Mouse (Mus musculus): ENCODE measurements around the gene Dmrtb1. TPM values are rescaled to one million over a fixed set of nuclear protein-coding genes. Genes with fewer than 3 reads are reported as not detected.

Gene Dmrtb1
- total RNA-seq, 4 experiments from 2014 or later: not detected

DNA sequence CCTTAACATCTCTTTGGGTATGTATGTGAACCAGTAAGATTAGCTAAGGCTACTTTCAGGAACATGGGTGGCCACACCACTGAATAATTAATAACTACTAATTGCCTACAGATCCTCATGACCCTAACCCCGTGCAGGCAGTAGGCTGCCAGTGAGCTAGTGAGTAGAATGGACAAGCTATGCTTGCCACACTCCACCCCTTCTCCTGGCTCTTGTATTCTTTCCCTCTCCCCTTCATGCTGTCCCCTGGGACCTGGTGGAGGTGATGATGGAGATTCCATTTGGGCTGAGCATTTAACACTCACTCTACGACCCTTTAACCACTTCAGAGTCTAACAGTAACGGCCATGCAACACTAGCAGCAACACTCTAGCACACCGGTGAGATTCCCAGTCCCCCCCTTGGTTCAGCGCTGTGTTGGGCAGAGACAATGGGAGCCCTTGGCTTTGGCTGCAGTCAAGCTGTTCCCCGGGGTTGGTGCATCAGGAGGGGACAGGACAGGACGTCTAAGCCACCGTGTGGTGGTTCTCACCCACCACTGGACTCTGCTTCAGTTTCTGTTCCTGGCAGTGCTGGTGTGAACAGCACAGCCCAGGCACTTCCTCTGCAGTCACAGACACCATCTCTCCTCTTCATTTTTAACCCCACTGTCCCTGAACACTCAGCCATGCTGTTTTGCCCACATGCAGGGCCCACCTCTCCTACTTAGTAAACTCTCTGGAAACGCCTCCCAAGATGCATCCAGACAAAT, 2.8 kb downstream of the Dmrtb1 start:
- DNase-seq (ENCODE audit: low spot score in 2 of 2): no peak

DNA sequence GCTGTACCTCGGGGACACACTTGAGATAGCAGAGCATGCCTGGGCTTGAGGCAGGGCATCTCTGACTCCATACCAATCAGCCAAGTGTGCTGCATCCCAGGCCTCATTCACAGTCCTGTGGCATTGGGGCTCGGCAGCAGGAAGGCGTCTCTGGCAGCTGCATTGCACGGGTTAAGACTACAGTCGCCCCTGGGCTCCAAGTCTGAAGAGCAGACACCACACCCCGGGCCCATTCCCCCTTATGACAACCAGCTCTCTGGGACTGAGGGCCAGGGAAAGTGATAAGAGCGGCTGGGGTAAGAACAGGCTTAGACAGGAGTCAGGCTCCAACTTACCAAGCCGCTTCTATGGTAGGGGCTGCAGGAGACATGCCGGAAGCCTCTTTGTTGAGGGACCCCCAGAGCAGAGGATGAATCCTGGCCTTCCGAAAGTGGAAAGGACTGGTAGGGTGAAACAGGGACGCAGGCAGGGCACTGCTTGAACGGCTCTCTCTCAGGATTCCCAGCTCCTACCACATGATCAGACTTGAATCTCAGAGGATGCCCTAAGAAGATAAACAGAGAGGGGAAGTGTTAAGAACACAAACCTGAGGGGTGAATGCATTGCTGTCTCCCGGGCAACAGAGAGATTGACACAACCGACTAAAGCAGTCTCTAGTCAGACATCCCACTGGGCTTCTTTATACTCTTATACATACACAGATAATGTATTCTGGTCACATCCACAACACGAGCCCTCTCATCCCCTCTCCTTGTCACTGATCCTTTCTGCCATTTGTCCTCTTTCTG, 3.5 kb downstream of the Dmrtb1 start:
- DNase-seq (ENCODE audit: low spot score in 2 of 2): no peak

DNA sequence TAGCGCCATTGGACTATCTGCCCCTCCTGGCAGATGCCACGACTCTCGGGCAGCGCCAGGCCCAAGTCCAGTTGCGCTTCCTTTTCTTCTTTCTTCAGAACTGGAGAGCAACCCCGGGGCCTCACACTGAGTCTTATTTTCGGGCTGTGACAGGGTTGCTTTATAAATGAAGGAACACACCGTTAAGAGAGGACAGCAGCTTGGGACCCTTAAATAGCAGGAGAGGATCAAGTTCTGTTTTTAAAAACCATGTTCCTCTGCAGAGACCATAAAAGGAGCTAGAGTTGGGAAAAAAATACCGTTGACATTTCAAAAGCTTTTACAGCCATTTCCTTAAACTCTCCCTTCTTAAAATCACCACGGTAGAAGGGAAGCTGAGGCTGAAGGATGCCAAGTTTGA, 8.4 kb downstream of the Dmrtb1 start:
- DNase-seq (ENCODE audit: low spot score in 2 of 2): no peak

DNA sequence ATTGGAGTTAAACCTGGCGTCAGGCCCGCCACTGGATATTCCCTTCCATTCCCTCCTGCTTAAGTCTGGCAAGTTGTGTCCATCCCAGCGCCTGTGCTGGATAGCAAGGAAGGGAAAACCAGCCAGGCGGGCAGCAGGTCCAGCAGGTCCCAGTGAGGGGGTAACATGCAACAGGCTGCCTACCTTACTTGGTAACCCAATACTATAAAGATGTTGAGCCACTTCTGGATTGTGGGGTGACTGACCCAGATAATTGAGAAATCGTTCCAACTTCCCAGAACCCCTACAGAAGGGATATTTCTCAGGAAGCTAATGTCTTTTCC, 9.7 kb downstream of the Dmrtb1 start:
- DNase-seq (ENCODE audit: low spot score in 2 of 2): no peak

DNA sequence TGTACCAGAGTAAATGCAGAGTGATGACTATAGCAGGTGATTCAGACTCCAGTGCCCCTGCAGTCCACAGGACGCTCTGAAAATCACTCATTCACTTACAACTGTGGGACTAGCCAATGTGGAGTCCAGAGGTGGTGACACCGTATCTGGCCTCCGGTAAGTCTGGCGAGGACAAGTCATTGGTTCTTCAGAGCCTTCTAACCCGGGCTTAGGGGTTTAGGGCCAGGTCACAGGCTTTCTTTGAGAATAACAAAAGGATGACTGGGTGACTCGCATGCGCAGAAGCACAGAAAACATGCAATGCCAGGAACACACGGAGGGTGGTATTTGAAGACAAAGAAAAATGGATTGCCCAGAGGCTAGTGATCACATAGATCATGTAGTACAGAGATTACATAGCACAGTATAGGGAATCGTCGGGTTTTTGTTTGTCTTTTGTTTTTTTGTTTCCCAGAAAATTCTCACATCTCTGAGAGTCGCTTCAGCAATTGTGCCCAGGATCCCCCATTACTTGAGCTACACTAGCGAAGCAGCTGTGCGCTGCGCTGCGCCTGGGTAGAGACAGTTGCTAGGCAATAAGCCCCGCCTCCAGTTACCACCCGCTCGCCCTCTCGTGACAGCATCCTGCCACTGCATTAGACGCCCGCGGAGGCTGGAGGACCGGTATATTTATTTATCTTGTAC, 10.2 kb downstream of the Dmrtb1 start:
- DNase-seq (ENCODE audit: low spot score in 2 of 2): peak; percentile 14 to 42

DNA sequence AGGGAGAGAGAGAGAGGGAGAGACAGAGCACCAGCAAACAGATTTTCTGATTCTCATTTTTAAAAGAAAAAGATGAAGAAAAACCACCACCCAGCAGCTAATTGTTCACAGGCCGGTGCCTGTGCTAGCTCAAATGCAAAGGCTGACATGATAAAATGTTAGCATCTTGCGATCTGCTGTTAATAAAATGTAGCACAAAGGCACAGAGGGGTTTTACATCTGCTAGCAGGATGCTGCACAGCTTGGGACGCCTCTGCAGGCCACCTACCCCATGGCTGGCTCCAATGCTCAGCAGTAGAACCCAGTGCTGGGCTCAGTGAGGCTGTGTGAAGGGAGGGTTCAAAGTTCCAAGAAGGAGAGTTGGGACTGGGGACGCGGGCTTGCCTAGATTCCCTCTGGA, 13.3 kb downstream of the Dmrtb1 start:
- no peak for DNase-seq (ENCODE audit: low spot score in 2 of 2)

DNA sequence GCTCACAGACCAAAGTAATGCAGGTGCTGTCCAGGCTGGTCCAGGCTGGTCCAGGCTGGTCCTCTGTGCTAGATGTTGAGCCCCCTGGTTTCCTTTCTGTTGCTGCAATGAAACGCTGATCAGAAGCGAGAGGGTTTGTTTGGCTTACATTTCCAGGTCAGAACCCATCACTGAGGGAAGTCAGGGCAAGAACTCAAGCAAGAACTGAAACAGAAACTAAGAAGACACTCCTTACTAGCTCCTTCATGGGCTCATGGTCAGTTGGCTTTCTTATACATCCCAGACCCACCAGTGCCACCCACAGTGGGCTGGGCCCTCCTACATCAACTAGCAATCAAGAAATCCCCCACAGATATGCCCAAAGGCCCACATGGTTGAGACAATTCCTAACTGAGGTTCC, 15.5 kb downstream of the Dmrtb1 start:
- DNase-seq (ENCODE audit: low spot score in 2 of 2): no peak

DNA sequence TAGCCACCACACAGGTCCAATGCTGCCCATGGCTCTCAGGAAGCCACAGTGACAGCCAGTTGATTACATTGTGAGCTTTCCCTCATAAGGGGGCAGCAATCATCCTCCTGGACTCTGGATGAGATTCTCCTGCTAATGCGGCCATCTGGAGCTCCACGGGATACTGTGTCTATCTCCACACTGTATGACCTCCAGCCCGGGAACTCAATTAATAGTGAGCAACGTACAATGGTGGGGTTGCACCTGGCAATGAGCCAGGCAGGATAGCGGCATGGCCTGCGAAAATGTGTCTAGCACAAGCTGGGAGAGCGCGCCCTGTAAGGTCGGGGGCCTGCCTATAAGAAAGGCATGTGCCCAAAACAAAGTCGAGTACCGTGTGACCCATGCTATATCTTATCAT, 23.4 kb downstream of the Dmrtb1 start:
- DNase-seq (ENCODE audit: low spot score in 2 of 2): no peak

DNA sequence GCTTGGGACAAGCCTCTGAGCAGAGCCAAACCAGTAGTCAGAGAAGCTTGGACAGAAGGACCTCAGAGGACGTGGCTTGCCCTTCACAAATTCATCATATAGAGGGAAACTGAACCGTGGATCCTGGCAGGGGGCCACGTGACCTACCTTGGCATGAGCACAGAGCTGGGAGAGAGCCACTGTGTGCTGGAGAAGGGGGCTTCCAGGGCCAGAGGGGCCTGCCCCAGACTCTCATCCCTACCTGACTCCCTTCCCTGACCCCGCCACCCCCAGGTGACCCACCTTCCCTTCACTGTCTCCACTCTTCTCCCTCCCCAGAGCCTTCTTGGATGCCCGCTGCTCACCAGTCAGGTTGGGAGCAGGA, 30.8 kb downstream of the Dmrtb1 start:
- no peak for DNase-seq (ENCODE audit: low spot score in 2 of 2)

DNA sequence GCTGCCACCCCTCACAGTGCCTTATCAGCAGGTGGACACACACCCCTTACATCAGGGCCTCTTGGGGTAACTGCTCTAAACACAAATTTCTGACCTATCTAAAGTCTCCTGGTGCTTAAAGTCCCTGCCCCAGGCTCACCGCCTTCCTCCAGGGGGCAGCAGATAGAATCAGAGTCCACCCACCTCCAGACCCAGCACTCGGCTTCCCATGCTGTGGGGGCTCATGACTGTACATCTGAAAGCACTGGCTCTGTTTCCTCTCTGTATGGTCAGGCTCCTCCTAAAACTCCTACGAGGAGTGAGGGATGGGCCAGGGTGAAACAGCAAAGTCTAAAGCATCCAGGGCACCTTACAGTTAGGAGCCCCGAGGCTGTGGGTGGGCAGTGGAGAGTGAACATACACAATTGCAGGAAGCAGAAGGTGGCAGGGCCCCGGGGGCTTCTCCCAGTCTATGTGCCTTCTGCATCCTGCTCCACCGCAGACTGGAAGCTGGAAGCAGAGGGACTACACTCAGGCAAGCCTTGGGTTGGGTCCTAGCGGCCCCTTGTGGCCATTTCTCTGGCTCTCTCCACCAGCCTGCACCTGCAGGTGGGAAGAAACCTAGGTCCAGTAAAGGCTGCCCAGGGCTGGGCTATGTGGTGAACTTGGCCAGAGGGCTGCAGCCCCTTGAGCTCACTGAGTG, 31.3 kb downstream of the Dmrtb1 start:
- DNase-seq (ENCODE audit: low spot score in 2 of 2): peak; percentile 40 to 59

DNA sequence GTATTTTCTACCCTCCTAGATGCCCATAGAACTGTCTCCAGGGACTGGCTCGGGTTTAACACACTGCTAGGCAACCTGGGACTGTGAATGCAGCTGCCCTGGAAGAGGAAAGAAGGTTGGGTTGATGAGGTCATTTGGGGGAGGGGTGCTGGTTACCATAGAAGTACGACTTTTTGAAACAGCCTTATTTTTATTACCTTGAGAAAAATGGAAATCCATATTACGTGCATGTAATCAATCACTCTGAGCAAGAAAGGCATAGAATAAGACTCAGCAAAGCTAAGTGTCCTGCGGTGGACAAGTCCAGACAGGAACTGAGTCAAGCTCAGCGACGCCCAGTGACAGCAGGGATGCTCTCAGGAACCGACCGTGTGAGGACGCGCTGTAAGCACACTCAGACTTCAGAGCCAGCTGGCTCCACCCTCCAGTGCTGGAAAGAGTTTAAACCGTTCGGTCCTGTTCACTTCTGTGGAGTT, 33.0 kb downstream of the Dmrtb1 start:
- DNase-seq (ENCODE audit: low spot score in 2 of 2): no peak

DNA sequence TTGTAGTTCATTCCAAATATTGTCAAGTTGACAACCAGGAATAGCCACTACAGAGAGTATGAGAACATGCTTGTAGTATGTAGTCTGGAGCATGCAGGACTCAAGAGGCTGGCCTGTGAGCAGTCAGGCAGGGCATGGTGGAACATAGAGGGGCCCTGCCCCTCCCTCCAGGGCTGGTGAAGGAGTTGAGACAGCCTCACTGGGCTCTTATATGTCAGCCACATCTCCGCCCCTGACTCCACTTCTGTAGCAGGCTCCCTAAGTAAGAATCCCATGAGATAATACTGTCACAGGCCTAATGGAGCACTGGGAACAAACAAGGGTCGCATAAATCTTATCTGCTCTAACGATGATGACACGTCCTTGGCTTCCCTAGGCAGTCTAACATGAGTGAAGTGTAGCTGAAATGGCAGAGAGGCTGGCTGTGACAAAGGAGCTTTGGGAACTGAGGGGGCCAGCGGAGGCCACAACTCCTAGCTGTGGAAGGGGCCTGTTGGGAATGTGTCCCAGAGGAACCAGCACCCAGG, 35.0 kb downstream of the Dmrtb1 start:
- DNase-seq (ENCODE audit: low spot score in 2 of 2): no peak

DNA sequence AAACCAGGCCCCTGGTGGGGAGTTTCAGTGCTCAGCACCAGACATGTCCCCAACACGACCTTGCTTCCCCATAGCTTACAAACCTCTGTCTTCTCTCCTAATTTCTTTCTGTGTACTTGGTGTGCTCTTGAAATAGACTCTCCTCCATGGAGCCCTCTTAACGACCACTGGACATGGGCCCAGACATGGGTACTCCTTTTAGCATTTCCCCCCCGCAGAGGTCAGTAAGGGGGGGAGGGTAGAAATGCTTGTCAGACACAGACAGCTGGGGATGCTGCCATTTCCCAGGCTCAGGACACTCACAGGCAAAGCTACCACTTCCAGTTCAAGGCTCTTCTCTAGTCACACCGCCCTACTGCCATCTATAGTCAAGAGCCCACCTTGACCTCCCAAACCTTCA, 42.4 kb downstream of the Dmrtb1 start:
- peak; percentile 48 to 63 for DNase-seq (ENCODE audit: low spot score in 2 of 2)

DNA sequence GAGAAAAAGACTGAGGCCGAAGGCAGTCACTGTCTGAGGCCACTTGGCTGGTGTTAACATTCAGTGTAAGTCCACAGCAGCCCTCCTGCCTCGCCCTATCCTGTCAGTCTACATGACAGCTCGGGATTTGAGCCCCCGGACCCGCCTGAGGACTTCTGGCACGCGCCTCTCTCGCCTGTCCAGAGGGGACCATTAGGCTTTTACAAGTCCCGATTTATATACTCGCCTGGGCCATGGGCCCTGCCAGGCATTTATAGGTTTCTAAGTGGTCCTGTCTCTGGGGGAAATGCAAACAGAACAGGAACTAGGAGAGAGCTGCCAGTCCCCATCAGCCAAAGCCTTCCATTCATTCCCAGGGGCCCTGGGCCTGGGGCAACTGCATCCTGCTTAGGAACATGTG, 45.7 kb downstream of the Dmrtb1 start:
- no peak for DNase-seq (ENCODE audit: low spot score in 2 of 2)

DNA sequence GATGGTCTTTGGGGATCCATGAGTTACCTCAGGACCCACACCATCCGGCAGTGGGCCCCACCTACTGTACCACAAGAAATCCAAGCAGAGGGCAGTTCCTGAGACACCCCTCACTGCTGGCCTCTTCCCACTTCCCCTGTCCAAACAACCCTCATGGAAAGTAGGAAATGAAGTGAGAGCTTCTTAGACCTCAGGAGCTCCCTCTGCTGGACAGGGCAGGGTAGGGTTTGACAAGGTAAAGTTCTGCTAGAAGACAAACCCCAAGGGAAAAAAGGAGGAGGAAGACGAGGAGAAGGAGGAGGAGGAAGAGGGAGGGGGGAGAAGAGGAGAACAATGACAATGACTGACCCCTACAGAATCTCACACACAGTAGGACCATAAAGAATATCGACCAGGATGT, 46.4 kb downstream of the Dmrtb1 start:
- DNase-seq (ENCODE audit: low spot score in 2 of 2): peak in 1 of 2 experiments; percentile 30

DNA sequence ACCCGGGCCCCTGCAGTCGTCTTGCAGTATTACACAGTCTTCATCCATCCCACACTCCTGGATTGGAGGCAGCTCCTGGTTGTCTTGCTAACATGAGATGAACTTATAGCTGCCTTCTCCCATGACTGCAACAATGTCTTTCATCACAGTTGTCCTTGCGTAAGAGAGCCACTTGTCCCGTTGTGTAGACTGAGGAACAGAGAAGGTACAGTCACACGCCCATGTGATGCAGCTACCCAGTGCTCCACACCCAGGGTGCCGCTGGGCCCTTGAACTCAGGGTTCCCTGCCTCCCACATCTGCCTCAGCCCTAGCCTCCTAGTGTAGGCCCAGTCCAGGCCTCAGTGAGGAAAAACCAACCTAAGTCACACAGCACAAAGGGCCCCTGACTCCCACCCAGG, 47.9 kb downstream of the Dmrtb1 start:
- DNase-seq (ENCODE audit: low spot score in 2 of 2): no peak

DNA sequence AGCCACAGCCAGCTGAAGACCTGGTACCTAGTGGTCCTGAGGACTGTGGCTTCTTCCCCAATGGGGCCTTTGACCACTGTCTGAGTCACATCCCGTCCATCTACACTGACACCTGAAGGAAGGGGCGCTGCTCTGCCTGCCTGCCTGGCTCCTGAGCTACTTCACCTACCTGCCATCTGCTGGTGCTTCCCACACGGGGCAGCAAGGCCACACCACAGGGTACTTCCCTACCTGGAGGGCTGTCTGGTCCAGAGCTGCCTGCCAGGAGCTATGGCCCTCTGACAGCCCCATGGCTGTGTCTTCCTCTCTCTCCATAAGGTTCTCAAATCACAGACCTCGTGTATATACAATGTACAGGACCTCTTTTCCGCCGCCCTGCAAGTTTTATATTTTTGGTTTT, 49.4 kb downstream of the Dmrtb1 start:
- no peak for DNase-seq (ENCODE audit: low spot score in 2 of 2)

DNA sequence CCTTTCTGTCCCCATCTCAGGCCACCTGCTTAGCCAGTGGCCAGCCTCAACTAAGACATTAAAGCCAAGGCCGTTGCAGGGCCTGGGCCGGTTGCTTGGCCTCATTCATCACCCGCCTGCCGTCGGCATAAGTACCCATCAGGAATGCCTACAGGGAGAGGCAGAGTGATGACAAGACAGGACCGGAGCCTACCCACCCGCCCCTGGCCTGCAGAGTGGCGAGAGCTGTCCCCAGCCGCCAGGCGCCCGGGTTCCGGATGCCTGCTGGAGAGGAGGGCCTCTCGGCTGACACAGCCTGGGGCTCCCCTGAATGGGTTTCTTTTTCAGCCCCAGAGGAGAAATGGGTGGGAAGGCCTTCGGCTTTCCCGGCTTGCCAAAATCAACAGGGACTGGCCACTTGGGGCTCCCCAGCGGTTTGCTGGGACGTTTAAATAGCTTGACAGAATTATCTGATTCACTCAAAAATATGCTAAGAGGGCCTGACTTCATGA, 55.1 kb downstream of the Dmrtb1 start:
- no peak for DNase-seq (ENCODE audit: low spot score in 2 of 2)

DNA sequence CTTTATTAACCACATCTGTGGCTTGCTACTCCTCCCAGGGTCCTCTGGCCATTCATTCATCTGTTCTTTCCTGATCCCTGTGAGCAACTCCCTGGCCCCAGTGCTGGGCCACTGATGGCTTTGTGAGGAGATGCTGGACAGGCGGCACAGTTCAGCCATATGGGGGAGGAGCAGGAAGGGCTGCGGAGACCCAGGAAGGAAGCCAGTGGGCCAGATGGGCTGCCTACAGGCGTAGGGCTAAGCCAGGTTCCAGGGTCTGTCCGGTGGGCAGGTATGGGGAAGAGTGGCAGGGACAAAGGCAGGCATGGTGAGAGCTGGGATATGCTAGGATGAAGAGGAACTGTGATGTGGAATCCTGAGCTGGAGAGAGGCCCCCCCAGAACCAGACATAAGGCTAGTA, 55.8 kb downstream of the Dmrtb1 start:
- DNase-seq (ENCODE audit: low spot score in 2 of 2): no peak

All from gastrocnemius, adult 8-10 months (tissue).